Mouse (Mus musculus) granulocyte monocyte progenitor cell, adult 5-6 weeks (primary cell): ENCODE measurements at regions not wholly inside any gene's neighbourhood (a gene's known extent, or its start where the extent isn't known, plus 50 kb on each side); places are given as distances from the start of the nearest gene placed in this dataset.
"Not testable (repeated sequence)": the region's sequence is repeated elsewhere in the genome, so short reads cannot be mapped to it uniquely, and the experiment has no call there.

Source experiments
- ATAC-seq: replicated peaks from 2 replicates; pipeline ENCODE4 v1.8.0; 2016; ENCODE audit warnings: mild to moderate bottlenecking, moderate TSS enrichment, inconsistent platforms; ENCODE audit not compliant: poor library complexity, severe bottlenecking

DNA sequence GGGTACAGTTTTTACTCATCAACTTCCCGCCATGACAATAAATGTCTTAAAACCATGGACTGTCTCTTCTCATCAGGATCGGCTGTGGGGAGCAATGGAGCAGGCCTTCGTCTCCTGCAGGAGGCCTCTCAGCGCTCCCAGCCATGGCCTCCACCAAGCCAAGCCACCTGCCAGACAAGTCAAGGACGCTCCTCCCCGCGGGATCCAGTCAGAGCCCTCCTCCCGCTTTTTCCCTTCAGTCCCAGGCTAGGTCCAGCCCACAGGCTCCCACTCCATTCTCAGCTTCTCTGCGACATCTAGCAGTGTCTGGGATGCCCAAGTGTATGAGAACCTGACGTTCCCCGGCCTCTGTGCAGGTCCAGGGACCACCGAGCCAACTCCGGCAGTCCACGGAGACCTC lies 90.2 kb downstream of the Enc1 start:
- ATAC-seq, result no peak

DNA sequence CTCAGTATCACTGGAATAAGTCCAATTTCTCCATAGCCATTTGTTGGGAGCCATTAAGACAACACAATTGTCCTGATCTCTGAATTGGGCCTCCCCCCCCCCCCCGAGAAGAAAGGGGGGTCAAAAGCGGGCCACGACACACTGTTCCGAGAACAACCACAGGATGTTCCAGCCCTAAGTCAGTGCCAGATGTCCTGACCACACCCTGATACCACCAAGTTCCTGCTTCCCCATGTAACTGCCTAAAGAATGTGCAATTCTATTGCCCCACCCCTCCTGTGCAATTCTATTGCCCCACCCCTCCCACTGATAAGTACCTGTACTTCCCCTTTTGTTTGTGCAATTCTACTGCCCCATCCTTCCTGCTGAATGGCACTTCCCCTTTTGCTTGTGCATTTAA lies 80.4 kb downstream of the Enc1 start:
- not testable (repeated sequence) for ATAC-seq

DNA sequence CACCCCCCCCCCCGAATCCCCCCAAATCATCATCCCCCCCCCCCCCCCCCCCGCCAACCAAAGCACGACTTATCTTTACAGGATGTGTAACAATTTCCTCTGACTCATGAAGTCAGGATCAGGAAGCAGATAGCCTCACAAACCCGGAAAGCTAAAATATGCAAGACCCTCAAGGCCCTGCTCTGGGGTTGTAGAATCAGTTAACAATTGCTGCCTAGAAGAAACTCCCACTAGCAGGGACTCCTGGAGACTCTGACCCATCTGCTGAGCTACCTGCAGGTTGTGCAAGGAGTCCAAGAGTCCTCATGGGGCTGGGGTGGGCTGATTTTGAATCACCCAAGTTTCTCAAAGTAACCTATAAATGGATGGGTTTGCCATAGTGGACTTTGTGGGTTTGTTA lies 79.9 kb downstream of the Enc1 start:
- ATAC-seq, result no peak

DNA sequence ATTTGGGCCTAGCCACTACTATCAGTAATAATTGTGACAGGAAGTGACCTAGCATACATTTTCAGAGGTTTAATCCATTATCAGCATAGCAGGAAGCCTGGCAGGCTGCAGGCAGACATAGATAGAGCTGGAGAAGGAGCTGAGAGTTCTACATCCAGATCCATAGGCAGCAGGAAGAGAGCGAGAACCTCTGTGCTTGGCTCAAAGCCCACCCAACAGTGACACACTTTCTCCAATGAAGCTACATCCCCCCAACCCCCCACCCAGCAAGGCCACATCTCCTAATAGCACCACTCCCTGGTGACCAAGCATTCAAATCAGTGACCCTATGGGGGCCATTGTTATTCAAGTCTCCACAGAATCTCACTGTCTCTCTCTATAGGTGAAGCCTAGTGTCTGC lies 79.4 kb downstream of the Enc1 start:
- ATAC-seq, result no peak

DNA sequence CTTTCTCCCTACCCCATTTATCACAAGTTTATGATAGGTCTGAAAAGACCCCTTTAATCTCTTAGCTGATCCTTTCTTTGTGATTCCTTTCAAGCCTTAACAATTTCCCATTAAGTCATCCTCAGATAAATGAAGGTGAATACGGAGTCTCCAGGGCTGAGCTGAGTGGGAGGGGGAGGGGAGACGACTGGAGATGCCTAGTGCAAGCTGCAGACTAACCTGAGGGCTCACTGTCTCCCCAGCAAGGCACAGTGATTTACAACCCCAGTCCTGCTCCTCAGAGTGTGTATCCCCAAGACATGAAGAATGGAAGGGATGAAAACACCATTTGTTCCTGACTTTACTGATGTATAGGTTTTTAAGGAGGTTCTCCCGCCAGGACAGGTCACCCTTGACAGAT lies 76.7 kb downstream of the Enc1 start:
- no peak for ATAC-seq

DNA sequence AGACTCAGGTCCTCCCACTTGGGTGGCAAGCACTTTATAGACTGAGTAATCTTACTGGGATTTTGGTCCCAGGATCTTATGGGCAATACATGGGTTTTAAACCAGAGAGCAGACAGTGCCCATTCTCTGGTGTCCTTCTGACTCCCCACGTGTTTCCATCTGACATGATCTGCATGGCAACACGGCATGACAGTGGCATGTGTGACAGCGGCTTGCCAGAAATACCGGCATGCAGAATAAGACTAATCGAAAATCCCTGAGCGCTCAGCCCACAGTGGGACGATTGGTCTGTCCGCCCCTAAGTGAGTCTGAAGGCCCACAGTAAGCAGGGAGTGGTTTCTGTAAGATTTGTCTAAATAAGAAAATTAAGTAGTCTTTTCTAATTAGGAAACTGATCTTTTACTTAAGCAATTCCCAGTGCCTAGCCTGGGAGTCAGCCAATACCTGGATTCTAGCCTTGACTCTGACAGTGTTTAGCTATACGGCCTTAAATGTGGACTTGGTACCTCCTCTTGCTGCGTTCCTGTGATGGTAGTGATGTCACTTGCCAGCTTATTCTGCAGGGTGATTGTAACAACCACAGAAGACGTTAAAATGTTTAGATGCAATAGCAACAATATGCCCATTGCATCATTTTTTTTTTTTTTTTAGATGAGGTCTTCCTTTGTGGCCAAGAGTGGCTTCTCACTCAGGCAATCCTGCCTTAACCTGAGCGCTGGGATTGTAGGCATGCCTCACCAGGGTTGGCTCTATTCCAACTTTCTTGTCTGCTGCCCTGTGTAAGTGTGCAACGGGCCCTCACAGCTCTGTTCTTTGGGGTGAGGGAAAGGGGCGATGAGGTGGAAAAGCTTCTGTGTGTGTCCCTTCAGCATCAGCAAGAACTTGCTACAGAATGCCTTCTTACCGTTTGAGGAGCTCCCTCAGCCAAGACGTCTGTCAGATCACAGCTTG lies 71.8 kb downstream of the Enc1 start:
- ATAC-seq, result no peak; the same call in 1 of the 2 replicates

DNA sequence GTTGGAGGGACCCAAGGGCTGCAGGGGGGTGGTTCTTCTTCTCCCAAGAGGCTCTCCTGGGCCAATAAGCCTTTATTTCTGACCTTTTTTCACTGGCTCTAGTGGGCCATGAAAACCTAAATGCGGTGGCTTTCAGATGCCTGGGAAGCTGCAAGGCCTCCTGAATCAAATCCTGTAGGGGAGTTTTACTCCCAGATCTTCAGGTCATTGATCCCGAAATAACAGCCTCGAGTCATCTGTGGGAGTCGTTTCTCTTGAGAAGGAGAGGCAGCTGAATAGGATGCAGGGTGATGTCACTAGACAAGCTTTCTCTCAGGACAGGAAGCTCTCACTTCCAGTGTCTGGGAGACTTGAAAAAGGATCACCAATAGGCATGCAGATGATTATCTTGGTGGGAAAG lies 70.4 kb downstream of the Enc1 start:
- ATAC-seq, result no peak

DNA sequence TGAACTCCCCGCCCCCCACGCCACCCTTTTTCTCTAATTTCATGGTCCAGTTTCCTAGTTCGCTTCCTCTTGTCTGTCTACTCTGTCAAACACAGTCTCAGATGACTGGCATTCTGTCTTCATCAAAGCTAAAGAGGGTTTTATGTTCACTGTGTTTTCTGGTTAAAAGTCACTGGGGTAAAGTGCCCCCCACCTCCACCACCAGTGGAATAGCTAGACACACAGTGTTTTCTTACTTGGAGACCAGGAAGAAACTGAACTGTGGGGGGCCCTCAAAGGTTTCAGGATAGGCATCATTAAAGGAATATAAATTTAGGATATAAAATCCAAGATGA lies 69.9 kb downstream of the Enc1 start:
- ATAC-seq, result no peak

DNA sequence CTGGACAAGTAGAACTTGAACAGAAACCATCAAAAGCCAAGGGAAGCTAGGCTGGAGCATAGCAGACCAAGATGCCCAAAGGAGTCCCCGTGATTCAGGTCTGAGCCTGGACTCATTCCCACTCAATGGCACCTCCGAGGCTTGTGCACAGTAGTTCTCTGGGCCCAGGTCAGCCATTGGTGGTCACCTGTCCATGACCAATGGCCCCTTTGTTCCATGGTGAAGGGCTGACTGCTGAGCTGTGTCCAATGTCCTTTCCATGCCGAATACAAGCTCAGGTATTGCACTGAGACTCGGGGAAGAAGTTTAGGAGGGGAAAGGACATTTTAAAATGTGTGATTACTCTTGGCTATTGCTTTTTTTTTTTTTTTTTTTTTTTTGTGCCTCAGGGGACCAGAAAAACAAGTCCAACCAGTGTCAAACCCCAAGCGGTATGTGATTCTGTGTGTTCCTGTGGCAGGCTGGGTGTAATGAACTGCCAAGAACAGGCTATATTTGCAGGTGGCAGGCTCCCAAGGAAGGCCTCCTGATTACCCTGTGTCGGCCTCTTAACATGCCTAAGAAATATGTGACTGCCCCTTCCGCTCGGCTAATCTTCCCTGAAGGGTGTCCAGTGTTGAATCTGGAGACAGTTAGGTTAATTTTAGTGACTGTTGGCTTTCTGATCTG lies 69.4 kb downstream of the Enc1 start:
- ATAC-seq, result no peak

DNA sequence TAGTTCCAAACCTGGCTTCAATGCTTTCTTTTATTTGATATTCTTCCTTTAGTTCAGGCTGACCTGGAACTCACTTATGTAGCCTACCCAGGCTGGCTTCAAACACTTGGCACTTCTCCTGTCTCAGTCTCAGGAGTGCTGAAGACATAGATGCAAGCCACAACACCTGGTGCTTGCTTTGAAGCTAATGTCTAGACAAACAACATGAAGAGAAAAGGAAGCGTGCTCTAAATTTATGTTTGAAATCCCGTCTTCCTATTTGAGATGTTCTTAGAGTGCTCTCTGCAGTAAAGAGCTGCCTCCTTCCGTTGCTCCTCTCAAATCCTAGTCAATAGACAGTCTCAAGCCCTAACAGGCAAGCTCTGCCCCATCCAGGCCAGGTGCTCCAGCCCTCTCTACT lies 68.5 kb downstream of the Enc1 start:
- ATAC-seq, result no peak

DNA sequence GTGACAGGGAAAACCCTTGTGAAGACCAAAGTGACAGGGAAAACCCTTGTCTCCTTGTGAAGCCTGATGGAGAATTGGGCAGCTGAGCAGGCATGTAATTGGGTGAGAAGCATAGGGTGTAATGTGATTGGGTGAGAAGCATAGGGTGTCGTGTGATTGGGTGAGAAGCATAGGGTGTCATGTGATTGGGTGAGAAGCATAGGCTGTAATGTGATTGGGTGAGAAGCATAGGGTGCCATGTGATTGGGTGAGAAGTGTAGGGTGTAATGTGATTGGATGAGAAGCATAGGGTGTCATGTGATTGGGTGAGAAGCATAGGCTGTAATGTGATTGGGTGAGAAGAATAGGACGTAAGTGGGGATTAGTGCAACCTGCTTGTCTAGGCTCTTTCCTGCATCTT lies 67.5 kb downstream of the Enc1 start:
- no peak for ATAC-seq
